Mouse (Mus musculus): Measurements from ENCODE around the gene Crk.

- TF ChIP-seq CTCF (IDR thresholded peaks at IDR 0.05; ENCODE audit: insufficient read depth, low read length) (no peak), POLR2A (IDR thresholded peaks at IDR 0.05; ENCODE audit: borderline replicate concordance, extremely low read depth, low read depth, low read length) (peak; percentile 47; the same call in 1 of the 2 replicates)
Measured at GRCm38 (mm10) chr11:75656621-75657590, 22.2 kb upstream of the Crk start.

Measured in lung, adult 2 months (tissue).